Mouse (Mus musculus): ENCODE data around the gene Olfr1294.

Gene Olfr1294

GRCm38 (mm10) chr2:111540191-111540590, at the start of gene Olfr1294:
Olfr1294 (minus strand) TSS chr2:111540291.
- no peak for DNase-seq (ENCODE audit: low spot score)

GRCm38 (mm10) chr2:111569581-111569980, 29.5 kb upstream of the Olfr1294 start, which contains the start of gene Olfr1295:
Olfr1295 (minus strand) TSS chr2:111569681.
- no peak for DNase-seq (ENCODE audit: low spot score)

- DNase-seq (ENCODE audit: low spot score): no peak
These were observed 15.2 kb downstream of the Olfr1294 start, which contains the start of gene Olfr1293-ps for GRCm38 (mm10) chr2:111524903-111525302. Olfr1293-ps (plus strand) TSS chr2:111525203.

- DNase-seq (ENCODE audit: low spot score): no peak
These were observed 22.6 kb downstream of the Olfr1294 start for GRCm38 (mm10) chr2:111517451-111517850.

- DNase-seq (ENCODE audit: low spot score): no peak
These were observed 43.2 kb downstream of the Olfr1294 start, which contains the start of gene Olfr1291-ps1 for GRCm38 (mm10) chr2:111496880-111497279. Olfr1291-ps1 (plus strand) TSS chr2:111497180.

- no peak for DNase-seq (ENCODE audit: low spot score)
These were observed 46.4 kb downstream of the Olfr1294 start, which contains the start of gene Olfr1290 for GRCm38 (mm10) chr2:111493729-111494128. Olfr1290 (minus strand) TSS chr2:111493829.
